Mouse (Mus musculus): ENCODE data around the gene Tdrkh.

GRCm38 (mm10) chr3:94482764-94483385, 69.8 kb downstream of the Tdrkh start:
- TF ChIP-seq POLR2A (IDR thresholded peaks at IDR 0.05; ENCODE audit: insufficient read depth, low read depth, low read length) (no peak), CTCF (IDR thresholded peaks at IDR 0.05; ENCODE audit: insufficient read depth, low read depth, low read length) (no peak)

All from olfactory bulb, adult 2 months (tissue).